Mouse (Mus musculus): ENCODE data around the gene Dlg1.

Dlg1 gene

GRCm38 (mm10) chr16:31663379-31664286, at the start of gene Dlg1:
TSS of gene Dlg1 (plus strand) at chr16:31663443.
- peak; percentile 66 for DNase-seq (ENCODE audit: low spot score)

GRCm38 (mm10) chr16:31616382-31616781, 46.9 kb upstream of the Dlg1 start:
- no peak for DNase-seq (ENCODE audit: low spot score)

- DNase-seq (ENCODE audit: low spot score), result no peak
Measured at GRCm38 (mm10) chr16:31617128-31617527, 46.1 kb upstream of the Dlg1 start.

GRCm38 (mm10) chr16:31617823-31618371, 45.3 kb upstream of the Dlg1 start:
- DNase-seq (ENCODE audit: low spot score), result peak; percentile 60

GRCm38 (mm10) chr16:31618671-31619070, 44.6 kb upstream of the Dlg1 start:
- no peak for DNase-seq (ENCODE audit: low spot score)

- DNase-seq (ENCODE audit: low spot score), result no peak
Measured at GRCm38 (mm10) chr16:31619675-31620335, 43.4 kb upstream of the Dlg1 start.

- no peak for DNase-seq (ENCODE audit: low spot score)
Measured at GRCm38 (mm10) chr16:31622356-31622755, 40.9 kb upstream of the Dlg1 start.

GRCm38 (mm10) chr16:31623136-31623535, 40.1 kb upstream of the Dlg1 start:
- no peak for DNase-seq (ENCODE audit: low spot score)

GRCm38 (mm10) chr16:31624749-31625148, 38.5 kb upstream of the Dlg1 start:
- DNase-seq (ENCODE audit: low spot score), result no peak

GRCm38 (mm10) chr16:31626331-31626730, 36.9 kb upstream of the Dlg1 start:
- no peak for DNase-seq (ENCODE audit: low spot score)

GRCm38 (mm10) chr16:31630381-31630780, 32.9 kb upstream of the Dlg1 start:
- no peak for DNase-seq (ENCODE audit: low spot score)

GRCm38 (mm10) chr16:31631046-31631445, 32.2 kb upstream of the Dlg1 start:
- DNase-seq (ENCODE audit: low spot score), result no peak

- DNase-seq (ENCODE audit: low spot score), result no peak
Measured at GRCm38 (mm10) chr16:31634371-31634770, 28.9 kb upstream of the Dlg1 start.

GRCm38 (mm10) chr16:31638393-31638792, 24.9 kb upstream of the Dlg1 start:
- DNase-seq (ENCODE audit: low spot score), result no peak

GRCm38 (mm10) chr16:31639946-31640345, 23.3 kb upstream of the Dlg1 start:
- no peak for DNase-seq (ENCODE audit: low spot score)

GRCm38 (mm10) chr16:31641776-31642175, 21.5 kb upstream of the Dlg1 start:
- no peak for DNase-seq (ENCODE audit: low spot score)

GRCm38 (mm10) chr16:31647221-31647620, 16.0 kb upstream of the Dlg1 start:
- DNase-seq (ENCODE audit: low spot score), result no peak

- no peak for DNase-seq (ENCODE audit: low spot score)
Measured at GRCm38 (mm10) chr16:31650788-31651187, 12.5 kb upstream of the Dlg1 start.

- DNase-seq (ENCODE audit: low spot score), result no peak
Measured at GRCm38 (mm10) chr16:31651541-31651940, 11.7 kb upstream of the Dlg1 start.

GRCm38 (mm10) chr16:31652115-31652843, 11.0 kb upstream of the Dlg1 start:
- no peak for DNase-seq (ENCODE audit: low spot score)

GRCm38 (mm10) chr16:31653616-31654015, 9.6 kb upstream of the Dlg1 start:
- no peak for DNase-seq (ENCODE audit: low spot score)

GRCm38 (mm10) chr16:31654021-31654420, 9.2 kb upstream of the Dlg1 start:
- no peak for DNase-seq (ENCODE audit: low spot score)
